Comparison of ENCODE assay signal across 26 mouse cellular contexts in genomic region chr4:61897176-61897575, GRCm38 (mm10).
DNase-seq lines count a peak whose midpoint lies in the region; ATAC-seq and TF ChIP-seq lines count a peak whose summit lies in the region.
"Had no signal": no experiment of that assay in that cellular context is flagged by ENCODE, and none has a peak within 500 bp of the region (broad histone marks: within the 10 kb centered on the region; RNA-seq: fewer than 3 reads in every experiment).

No protein-coding gene starts in this region.

- no peak overlapping the region for H3K9ac ChIP-seq in kidney, postnatal 0 days (ENCODE audit: low read depth, low read length)
- H3K9ac ChIP-seq in kidney, embryonic 14.5 days (ENCODE audit: low read depth, low read length) = no peak overlapping the region
- no peak overlapping the region for H3K9ac ChIP-seq in stomach, embryonic 14.5 days (replicated peaks; ENCODE audit: low read depth, low read length)
- no peak overlapping the region for H3K9ac ChIP-seq in stomach, postnatal 0 days (ENCODE audit: low read length)
- H3K9ac ChIP-seq in stomach, embryonic 15.5 days = no peak overlapping the region
- H3K9ac ChIP-seq: embryonic facial prominence, embryonic 12.5 days; forebrain, embryonic 13.5 days; forebrain, embryonic 15.5 days had no signal

- H3K4me3 ChIP-seq in kidney, postnatal 0 days (replicated peaks; ENCODE audit: low read depth, low read length) = no peak overlapping the region
- H3K4me3 ChIP-seq in kidney, embryonic 14.5 days (ENCODE audit: low read length) = no peak overlapping the region
- no peak overlapping the region for H3K4me3 ChIP-seq in stomach, embryonic 14.5 days (ENCODE audit: low read depth, low read length)
- H3K4me3 ChIP-seq in stomach, postnatal 0 days (ENCODE audit: low read depth, low read length) = no peak overlapping the region
- no peak overlapping the region for H3K4me3 ChIP-seq in stomach, embryonic 15.5 days (replicated peaks)
- H3K4me3 ChIP-seq: embryonic facial prominence, embryonic 10.5 days; embryonic facial prominence, embryonic 12.5 days; forebrain, embryonic 13.5 days; forebrain, embryonic 15.5 days had no signal

- 77% methylated on average over 7 of the region's 7 CpGs for WGBS in kidney, postnatal 0 days
- 86% methylated on average over 7 of the region's 7 CpGs for WGBS in kidney, embryonic 14.5 days
- WGBS in stomach, embryonic 14.5 days = 50% methylated on average over 7 of the region's 7 CpGs
- WGBS in stomach, postnatal 0 days = 44% methylated on average over 7 of the region's 7 CpGs
- WGBS in stomach, embryonic 15.5 days = 57% methylated on average over 7 of the region's 7 CpGs

- H3K9me3 ChIP-seq in kidney, postnatal 0 days (replicated peaks; ENCODE audit: low read length) = no peaks in the 10 kb centered on the region
- H3K9me3 ChIP-seq in kidney, embryonic 14.5 days (ENCODE audit: control insufficient read depth, low read length) = no peaks in the 10 kb centered on the region
- no peaks in the 10 kb centered on the region for H3K9me3 ChIP-seq in stomach, embryonic 14.5 days (ENCODE audit: control insufficient read depth, low read depth, low read length)
- H3K9me3 ChIP-seq in stomach, postnatal 0 days (ENCODE audit: control insufficient read depth, low read length) = no peaks in the 10 kb centered on the region
- no peaks in the 10 kb centered on the region for H3K9me3 ChIP-seq in stomach, embryonic 15.5 days
- H3K9me3 ChIP-seq: embryonic facial prominence, embryonic 12.5 days had no signal

- no peak overlapping the region for H3K27ac ChIP-seq in kidney, postnatal 0 days
- H3K27ac ChIP-seq in kidney, embryonic 14.5 days (ENCODE audit: low read depth, low read length) = no peak overlapping the region
- no peak overlapping the region for H3K27ac ChIP-seq in stomach, embryonic 14.5 days (ENCODE audit: low read length)
- H3K27ac ChIP-seq in stomach, postnatal 0 days (replicated peaks) = no peak overlapping the region
- H3K27ac ChIP-seq in stomach, embryonic 15.5 days = no peak overlapping the region
- H3K27ac ChIP-seq: embryonic facial prominence, embryonic 10.5 days; embryonic facial prominence, embryonic 12.5 days; forebrain, embryonic 13.5 days; forebrain, embryonic 15.5 days had no signal

- no peaks in the 10 kb centered on the region for H3K36me3 ChIP-seq in kidney, postnatal 0 days (ENCODE audit: insufficient read depth, low read length)
- no peaks in the 10 kb centered on the region for H3K36me3 ChIP-seq in kidney, embryonic 14.5 days (ENCODE audit: control insufficient read depth, insufficient read depth, low read length)
- no peaks in the 10 kb centered on the region for H3K36me3 ChIP-seq in stomach, embryonic 14.5 days (ENCODE audit: control insufficient read depth, insufficient read depth, low read length)
- no peaks in the 10 kb centered on the region for H3K36me3 ChIP-seq in stomach, postnatal 0 days (ENCODE audit: control insufficient read depth, insufficient read depth, low read length)
- no peaks in the 10 kb centered on the region for H3K36me3 ChIP-seq in stomach, embryonic 15.5 days
- H3K36me3 ChIP-seq: embryonic facial prominence, embryonic 10.5 days; embryonic facial prominence, embryonic 12.5 days; forebrain, embryonic 15.5 days; G1E had no signal

- no peak for ATAC-seq in kidney, postnatal 0 days (replicated peaks; ENCODE audit: low FRiP score, low read depth)
- ATAC-seq in kidney, embryonic 14.5 days (ENCODE audit: low FRiP score, low TSS enrichment) = no peak
- peak; percentile 69; the same call in 1 of the 2 replicates for ATAC-seq in stomach, embryonic 14.5 days (ENCODE audit: insufficient number of reproducible peaks, insufficient read depth, low FRiP score, low read depth)
- ATAC-seq in stomach, postnatal 0 days (ENCODE audit: low FRiP score, low TSS enrichment) = no peak
- ATAC-seq in stomach, embryonic 15.5 days (ENCODE audit: insufficient read depth, low FRiP score, low read depth) = peak; percentile 35; the same call in 1 of the 2 replicates
- ATAC-seq: activated CD4-positive, CD25-positive, alpha-beta regulatory T cell, adult 4 months; CD4-positive, CD25-positive, alpha-beta regulatory T cell, adult 4 months; forebrain, embryonic 13.5 days; forebrain, embryonic 15.5 days; Patski had no signal

- no peak for TF ChIP-seq EP300 in stomach, postnatal 0 days (optimal IDR thresholded peaks at IDR 0.05)

- peak; percentile 5 for DNase-seq in kidney, postnatal 0 days (ENCODE audit: low spot score)
- DNase-seq in kidney, postnatal 14 days = no peak
- peak; percentile 5 to 18 for DNase-seq in kidney, postnatal 4 days
- no peak for DNase-seq in stomach, postnatal 0 days (ENCODE audit: low spot score)
- DNase-seq in left cerebral cortex, adult 18-20 months (ENCODE audit: low spot score in 2 of 2) = no peak
- DNase-seq: adrenal gland, adult 8-10 months; adrenal gland, postnatal 14 days; adrenal gland, postnatal 36 days; B cell, adult 2 months; cerebellum, adult 11-12 months; cerebellum, adult 2 months; cerebellum, adult 9-10 months; cerebellum, postnatal 10 days; cerebellum, postnatal 25 days had no signal

- no peak overlapping the region for H3K4me2 ChIP-seq in kidney, postnatal 0 days (ENCODE audit: low read length)
- no peak overlapping the region for H3K4me2 ChIP-seq in kidney, embryonic 14.5 days (replicated peaks; ENCODE audit: low read depth, low read length)
- H3K4me2 ChIP-seq in stomach, embryonic 14.5 days (replicated peaks; ENCODE audit: low read depth, low read length) = no peak overlapping the region
- H3K4me2 ChIP-seq in stomach, postnatal 0 days (replicated peaks; ENCODE audit: low read depth) = no peak overlapping the region
- no peak overlapping the region for H3K4me2 ChIP-seq in stomach, embryonic 15.5 days
- H3K4me2 ChIP-seq: embryonic facial prominence, embryonic 12.5 days; forebrain, embryonic 13.5 days; forebrain, embryonic 15.5 days had no signal

- no peaks in the 10 kb centered on the region for H3K27me3 ChIP-seq in kidney, postnatal 0 days (ENCODE audit: insufficient read depth, low read length)
- no peaks in the 10 kb centered on the region for H3K27me3 ChIP-seq in kidney, embryonic 14.5 days (ENCODE audit: control insufficient read depth, insufficient read depth, low read length)
- no peaks in the 10 kb centered on the region for H3K27me3 ChIP-seq in stomach, embryonic 14.5 days (ENCODE audit: control insufficient read depth, insufficient read depth, low read length)
- no peaks in the 10 kb centered on the region for H3K27me3 ChIP-seq in stomach, postnatal 0 days (ENCODE audit: control insufficient read depth, insufficient read depth, low read length)
- no peaks in the 10 kb centered on the region for H3K27me3 ChIP-seq in stomach, embryonic 15.5 days (replicated peaks)
- H3K27me3 ChIP-seq: CH12.LX; embryonic facial prominence, embryonic 12.5 days; forebrain, embryonic 13.5 days; forebrain, embryonic 15.5 days; Patski had no signal

- H3K4me1 ChIP-seq in kidney, postnatal 0 days (replicated peaks; ENCODE audit: insufficient read depth, low read length) = no peaks in the 10 kb centered on the region
- no peaks in the 10 kb centered on the region for H3K4me1 ChIP-seq in kidney, embryonic 14.5 days (ENCODE audit: control insufficient read depth, insufficient read depth, low read length)
- H3K4me1 ChIP-seq in stomach, embryonic 14.5 days (ENCODE audit: control insufficient read depth, insufficient read depth, low read length) = 0 out of 2 replicates have a peak, but pooled peaks cover 4% of the 10 kb centered on the region
- no peaks in the 10 kb centered on the region for H3K4me1 ChIP-seq in stomach, postnatal 0 days (replicated peaks; ENCODE audit: control insufficient read depth, insufficient read depth)
- no peaks in the 10 kb centered on the region for H3K4me1 ChIP-seq in stomach, embryonic 15.5 days
- H3K4me1 ChIP-seq: embryonic facial prominence, embryonic 10.5 days; embryonic facial prominence, embryonic 12.5 days; forebrain, embryonic 13.5 days; forebrain, embryonic 15.5 days had no signal

- TF ChIP-seq CTCF in kidney, postnatal 0 days (IDR thresholded peaks at IDR 0.05; ENCODE audit: low read depth) = no peak
- TF ChIP-seq CTCF in stomach, postnatal 0 days (IDR thresholded peaks at IDR 0.05; ENCODE audit: low read depth) = no peak

Comparison
In these comparisons a context has a peak if more than half of its experiments do, and no peak if none do; other contexts are left out.
1. ATAC-seq: peak in stomach, embryonic 14.5 days (single experiment) and stomach, embryonic 15.5 days (single experiment); none in kidney, postnatal 0 days (single experiment), kidney, embryonic 14.5 days (single experiment) and stomach, postnatal 0 days (single experiment).
2. DNase-seq: peak in kidney, postnatal 0 days (single experiment) and kidney, postnatal 4 days (2 of 2); none in kidney, postnatal 14 days (single experiment), stomach, postnatal 0 days (single experiment) and left cerebral cortex, adult 18-20 months (0 of 2).